Mouse (Mus musculus): ENCODE data around the gene 1700034J05Rik. TPM values are rescaled to one million over a fixed set of nuclear protein-coding genes. Genes with fewer than 3 reads are reported as not detected.

The 1700034J05Rik gene
- polyA plus RNA-seq (2012; rRNA removed), result not detected in 2 replicates

DNA sequence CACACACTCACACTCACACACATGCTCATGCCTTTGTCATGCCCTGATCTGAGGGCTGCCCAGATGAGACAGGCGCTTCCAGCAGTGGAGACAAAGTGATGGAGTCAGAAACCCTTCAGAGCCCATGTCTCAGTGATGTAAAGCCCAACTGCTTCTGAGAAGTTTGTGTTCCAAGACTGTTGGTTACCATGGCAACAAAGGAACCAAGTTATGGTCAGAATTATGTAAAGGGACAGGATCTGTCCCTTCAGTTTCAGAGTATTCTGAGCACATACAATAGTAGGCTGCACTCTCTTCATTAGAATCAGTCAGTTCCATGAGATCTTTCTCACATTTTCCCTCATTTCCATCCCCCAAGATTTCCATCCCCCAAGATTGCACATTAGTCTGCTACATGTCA is at the start of gene 1700034J05Rik:
TSS of gene 1700034J05Rik (minus strand) at position 165 of the 400 bp plus-strand sequence.
- TF ChIP-seq POLR2A (IDR thresholded peaks at IDR 0.05; ENCODE audit: low read depth, low read length) (no peak), CTCF (IDR thresholded peaks at IDR 0.05; ENCODE audit: extremely low read depth, insufficient read length, insufficient replicate concordance, low read depth, low read length) (no peak)
- H3K36me3 ChIP-seq (ENCODE audit: control insufficient read depth, insufficient read depth, low read length), result no peaks in the 10 kb centered on the region
- WGBS, result 79% methylated on average over 1 of the region's 1 CpGs
- no peaks in the 10 kb centered on the region for H3K4me1 ChIP-seq (ENCODE audit: control insufficient read depth, insufficient read depth, insufficient read length, low read length)
- H3K4me3 ChIP-seq (ENCODE audit: low read depth, low read length), result no peak within 1 kb of the TSS
- no peak within 1 kb of the TSS for H3K27ac ChIP-seq (ENCODE audit: insufficient read depth, low read depth, low read length)
- no peaks in the 10 kb centered on the region for H3K27me3 ChIP-seq (ENCODE audit: control insufficient read depth, insufficient read depth, low read length)

DNA sequence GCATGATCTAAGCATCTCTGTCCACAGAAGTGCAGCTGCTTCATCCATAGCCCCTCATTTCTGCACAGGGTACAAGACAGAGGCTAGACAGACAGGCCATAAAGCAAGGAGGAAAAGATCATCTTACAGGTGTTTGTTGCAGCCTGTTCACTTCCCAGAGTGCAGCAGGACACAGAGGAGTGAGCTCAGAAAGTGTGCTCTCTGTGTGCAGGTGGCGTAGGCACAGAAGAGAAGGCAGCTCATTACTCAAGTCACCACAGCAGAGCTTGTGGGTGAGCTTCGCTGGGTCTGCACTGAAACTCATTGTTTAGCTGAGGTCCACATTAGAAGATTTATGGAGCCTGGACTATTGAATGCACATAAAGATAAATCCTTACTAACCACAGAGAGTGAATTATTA is 45.5 kb upstream of the 1700034J05Rik start:
- 88% methylated on average over 2 of the region's 2 CpGs for WGBS
- H3K27me3 ChIP-seq (ENCODE audit: control insufficient read depth, insufficient read depth, low read length), result no peaks in the 10 kb centered on the region
- TF ChIP-seq CTCF (IDR thresholded peaks at IDR 0.05; ENCODE audit: extremely low read depth, insufficient read length, insufficient replicate concordance, low read depth, low read length) (no peak), POLR2A (IDR thresholded peaks at IDR 0.05; ENCODE audit: low read depth, low read length) (no peak)
- H3K4me3 ChIP-seq (ENCODE audit: low read depth, low read length), result no peak overlapping the region
- H3K36me3 ChIP-seq (ENCODE audit: control insufficient read depth, insufficient read depth, low read length), result peaks cover 11% of the 10 kb centered on the region
- no peaks in the 10 kb centered on the region for H3K4me1 ChIP-seq (ENCODE audit: control insufficient read depth, insufficient read depth, insufficient read length, low read length)
- H3K27ac ChIP-seq (ENCODE audit: insufficient read depth, low read depth, low read length), result no peak overlapping the region

DNA sequence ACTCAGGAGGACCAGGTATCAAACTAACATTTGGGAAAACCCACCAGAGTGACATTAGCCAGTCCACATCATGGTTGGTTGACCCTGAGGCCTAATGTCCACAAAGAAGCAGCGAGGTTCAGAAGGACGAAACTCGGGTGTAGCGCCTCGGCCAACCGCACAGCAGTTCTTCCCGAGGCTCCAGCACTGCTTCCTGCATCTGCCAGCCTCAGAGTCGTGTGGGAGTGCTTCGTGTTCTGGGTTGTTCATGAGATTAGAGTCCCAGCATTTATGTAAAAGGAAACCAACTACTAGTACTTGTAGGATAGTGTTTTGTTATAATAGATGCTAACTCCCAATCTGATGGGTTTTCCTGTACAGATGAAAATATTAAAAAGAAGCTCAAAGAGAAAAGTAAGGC is 45.1 kb upstream of the 1700034J05Rik start:
- Histone ChIP-seq H3K27ac (ENCODE audit: insufficient read depth, low read depth, low read length) (no peak overlapping the region), H3K4me1 (ENCODE audit: control insufficient read depth, insufficient read depth, insufficient read length, low read length) (no peaks in the 10 kb centered on the region), H3K4me3 (ENCODE audit: low read depth, low read length) (no peak overlapping the region), H3K27me3 (ENCODE audit: control insufficient read depth, insufficient read depth, low read length) (no peaks in the 10 kb centered on the region), H3K36me3 (ENCODE audit: control insufficient read depth, insufficient read depth, low read length) (peaks cover 11% of the 10 kb centered on the region)
- TF ChIP-seq POLR2A (IDR thresholded peaks at IDR 0.05; ENCODE audit: low read depth, low read length) (no peak), CTCF (IDR thresholded peaks at IDR 0.05; ENCODE audit: extremely low read depth, insufficient read length, insufficient replicate concordance, low read depth, low read length) (no peak)
- WGBS, result 89% methylated on average over 9 of the region's 9 CpGs

- Histone ChIP-seq H3K36me3 (ENCODE audit: control insufficient read depth, insufficient read depth, low read length) (peaks cover 11% of the 10 kb centered on the region), H3K4me1 (ENCODE audit: control insufficient read depth, insufficient read depth, insufficient read length, low read length) (no peaks in the 10 kb centered on the region), H3K27ac (ENCODE audit: insufficient read depth, low read depth, low read length) (no peak overlapping the region), H3K4me3 (ENCODE audit: low read depth, low read length) (no peak overlapping the region), H3K27me3 (ENCODE audit: control insufficient read depth, insufficient read depth, low read length) (no peaks in the 10 kb centered on the region)
- no peak for TF ChIP-seq POLR2A (IDR thresholded peaks at IDR 0.05; ENCODE audit: low read depth, low read length)
- TF ChIP-seq CTCF (IDR thresholded peaks at IDR 0.05; ENCODE audit: extremely low read depth, insufficient read length, insufficient replicate concordance, low read depth, low read length), result no peak
- WGBS, result 90% methylated on average over 4 of the region's 4 CpGs
Observed at GRCm38 (mm10) chr6:146998710-146999109, 44.5 kb upstream of the 1700034J05Rik start.

DNA sequence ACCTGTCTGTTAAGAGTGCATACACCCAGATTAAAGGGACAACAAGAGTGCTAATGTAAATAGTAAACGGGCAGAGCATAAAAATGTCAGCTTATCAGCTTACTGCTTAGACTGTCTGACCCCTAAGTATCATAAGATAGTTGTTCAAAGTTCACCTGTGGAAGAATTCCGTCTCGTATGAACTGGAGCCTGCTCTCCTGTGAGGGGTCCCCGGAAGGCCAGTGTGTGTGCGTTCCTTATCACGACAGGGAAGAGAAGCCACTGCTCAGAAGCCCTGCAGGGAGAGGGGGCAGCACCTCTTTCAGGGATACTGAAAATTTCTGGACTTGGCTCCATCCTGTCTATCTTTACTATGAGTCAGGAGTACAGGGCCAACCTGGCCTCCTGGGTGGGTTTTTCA is 42.8 kb upstream of the 1700034J05Rik start:
- Histone ChIP-seq H3K27me3 (ENCODE audit: control insufficient read depth, insufficient read depth, low read length) (no peaks in the 10 kb centered on the region), H3K4me3 (ENCODE audit: low read depth, low read length) (no peak overlapping the region), H3K27ac (ENCODE audit: insufficient read depth, low read depth, low read length) (no peak overlapping the region), H3K36me3 (ENCODE audit: control insufficient read depth, insufficient read depth, low read length) (peaks cover 11% of the 10 kb centered on the region), H3K4me1 (ENCODE audit: control insufficient read depth, insufficient read depth, insufficient read length, low read length) (no peaks in the 10 kb centered on the region)
- WGBS, result 54% methylated on average over 6 of the region's 6 CpGs
- TF ChIP-seq POLR2A (IDR thresholded peaks at IDR 0.05; ENCODE audit: low read depth, low read length), result no peak

DNA sequence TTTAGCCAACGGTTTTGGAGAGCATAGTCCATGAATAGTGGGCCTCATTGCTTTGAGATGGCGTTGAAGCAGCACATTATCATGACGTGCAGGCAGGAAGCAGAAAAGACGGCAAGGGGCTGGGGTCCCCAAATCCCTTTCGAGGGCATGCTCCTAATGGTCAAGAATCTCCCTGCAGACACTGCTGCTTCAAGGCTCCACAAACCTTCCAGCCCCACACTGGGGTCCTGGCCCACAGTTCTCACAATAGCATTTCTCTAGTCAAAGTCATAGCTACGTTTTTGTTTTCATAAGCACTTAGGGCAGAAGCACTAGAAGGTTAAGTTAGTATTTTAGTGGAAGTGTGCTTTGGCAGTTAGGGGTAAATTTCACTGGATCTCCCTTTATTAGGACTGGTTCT is 41.7 kb upstream of the 1700034J05Rik start:
- no peak overlapping the region for H3K27ac ChIP-seq (ENCODE audit: insufficient read depth, low read depth, low read length)
- WGBS, result 94% methylated on average over 6 of the region's 6 CpGs
- H3K36me3 ChIP-seq (ENCODE audit: control insufficient read depth, insufficient read depth, low read length), result peaks cover 4% of the 10 kb centered on the region
- H3K4me3 ChIP-seq (ENCODE audit: low read depth, low read length), result no peak overlapping the region
- no peaks in the 10 kb centered on the region for H3K27me3 ChIP-seq (ENCODE audit: control insufficient read depth, insufficient read depth, low read length)
- no peaks in the 10 kb centered on the region for H3K4me1 ChIP-seq (ENCODE audit: control insufficient read depth, insufficient read depth, insufficient read length, low read length)
- TF ChIP-seq CTCF (IDR thresholded peaks at IDR 0.05; ENCODE audit: extremely low read depth, insufficient read length, insufficient replicate concordance, low read depth, low read length) (no peak), POLR2A (IDR thresholded peaks at IDR 0.05; ENCODE audit: low read depth, low read length) (no peak)

DNA sequence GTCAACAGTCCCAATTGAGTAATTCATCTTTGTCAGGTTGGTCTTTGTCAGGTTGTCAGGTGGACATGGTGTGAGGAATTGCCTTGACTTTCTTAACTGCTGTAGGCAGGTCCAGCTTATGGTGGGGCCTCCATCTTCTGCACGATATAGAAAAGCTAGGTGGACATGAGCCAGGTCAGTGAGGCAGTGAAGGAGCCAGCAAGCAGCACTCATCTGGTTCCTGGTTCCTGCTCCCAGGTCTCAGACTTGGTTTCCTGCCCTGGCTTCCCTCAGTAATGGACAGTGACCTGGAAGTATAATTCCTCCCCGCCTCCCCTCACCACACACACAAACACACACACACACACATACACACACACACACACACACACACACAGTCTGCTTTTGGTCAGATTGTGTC is 41.2 kb upstream of the 1700034J05Rik start:
- Histone ChIP-seq H3K4me3 (ENCODE audit: low read depth, low read length) (no peak overlapping the region), H3K27ac (ENCODE audit: insufficient read depth, low read depth, low read length) (no peak overlapping the region), H3K36me3 (ENCODE audit: control insufficient read depth, insufficient read depth, low read length) (peaks cover 4% of the 10 kb centered on the region), H3K4me1 (ENCODE audit: control insufficient read depth, insufficient read depth, insufficient read length, low read length) (no peaks in the 10 kb centered on the region), H3K27me3 (ENCODE audit: control insufficient read depth, insufficient read depth, low read length) (no peaks in the 10 kb centered on the region)
- no peak for TF ChIP-seq POLR2A (IDR thresholded peaks at IDR 0.05; ENCODE audit: low read depth, low read length)
- WGBS, result 97% methylated on average over 2 of the region's 2 CpGs

GRCm38 (mm10) chr6:146994236-146994635 is 40.0 kb upstream of the 1700034J05Rik start:
- H3K27ac ChIP-seq (ENCODE audit: insufficient read depth, low read depth, low read length), result no peak overlapping the region
- H3K4me3 ChIP-seq (ENCODE audit: low read depth, low read length), result no peak overlapping the region
- H3K4me1 ChIP-seq (ENCODE audit: control insufficient read depth, insufficient read depth, insufficient read length, low read length), result no peaks in the 10 kb centered on the region
- no peak for TF ChIP-seq POLR2A (IDR thresholded peaks at IDR 0.05; ENCODE audit: low read depth, low read length)
- no peak for TF ChIP-seq CTCF (IDR thresholded peaks at IDR 0.05; ENCODE audit: extremely low read depth, insufficient read length, insufficient replicate concordance, low read depth, low read length)
- H3K27me3 ChIP-seq (ENCODE audit: control insufficient read depth, insufficient read depth, low read length), result no peaks in the 10 kb centered on the region
- 38% methylated on average over 5 of the region's 5 CpGs for WGBS
- H3K36me3 ChIP-seq (ENCODE audit: control insufficient read depth, insufficient read depth, low read length), result peaks cover 1% of the 10 kb centered on the region
